Mouse (Mus musculus): ENCODE measurements around the gene Ndufaf1.

The Ndufaf1 gene

GRCm38 (mm10) chr2:119618199-119618982 lies 44.2 kb downstream of the Ndufaf1 start, which contains the start of the genes Nusap1 and Oip5:
TSS of gene Nusap1 (plus strand) at chr2:119618298.
TSS of gene Oip5 (minus strand) at chr2:119618469.
- peak; percentile 99 for DNase-seq (ENCODE audit: low spot score)

- DNase-seq (ENCODE audit: low spot score) = no peak
Observed at GRCm38 (mm10) chr2:119617841-119618198, 44.8 kb downstream of the Ndufaf1 start.

- no peak for DNase-seq (ENCODE audit: low spot score)
Observed at GRCm38 (mm10) chr2:119607023-119607422, 55.6 kb downstream of the Ndufaf1 start.

Measured in embryo, embryonic 10 days (tissue).